Mouse (Mus musculus) heart, adult 9 months (tissue): Measurements from ENCODE around the gene Tmem19.

Experiments used
- DNase-seq, 2 experiments: peaks; one replicate each; pipeline ENCODE4 v3.0.0; 2022; ENCODE audit warnings: low spot score in 2 of 2

Tmem19 gene

DNA sequence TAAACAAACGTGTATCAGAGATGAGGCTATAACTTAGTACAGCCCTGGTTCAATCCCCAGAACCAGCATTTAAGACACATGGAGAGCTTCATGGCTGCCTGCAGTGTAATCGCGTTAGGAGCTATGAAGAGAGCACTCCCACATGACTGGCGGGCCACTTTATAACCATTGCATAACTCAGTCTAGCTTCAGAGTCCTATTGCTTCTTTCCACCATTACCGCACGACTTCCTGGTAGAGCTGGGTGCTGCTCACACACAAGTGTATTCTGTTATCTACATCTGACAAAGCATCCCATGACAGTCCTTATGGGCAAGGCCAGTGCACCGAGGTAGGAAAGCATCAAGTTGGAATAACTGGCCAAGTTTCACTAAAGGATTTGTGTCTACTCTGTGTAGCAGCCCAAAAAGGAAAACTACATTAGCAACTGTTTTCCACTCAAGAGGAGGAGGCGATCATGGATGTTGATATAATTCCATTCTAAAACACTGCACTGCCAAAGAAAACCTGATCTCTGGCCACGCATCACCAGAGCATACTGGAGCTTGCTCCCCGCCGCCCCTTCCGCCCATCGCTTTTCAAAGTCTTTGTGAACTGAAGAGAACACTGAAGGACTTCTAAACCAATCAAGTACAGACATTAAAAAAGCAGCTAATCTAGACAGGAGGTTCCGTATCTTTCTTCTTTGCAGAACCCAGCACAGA lies 50.9 kb downstream of the Tmem19 start:
- no peak for DNase-seq

GRCm38 (mm10) chr10:115309191-115309590 lies 53.1 kb downstream of the Tmem19 start:
- DNase-seq: no peak

GRCm38 (mm10) chr10:115307331-115307875 lies 54.9 kb downstream of the Tmem19 start:
- no peak for DNase-seq

GRCm38 (mm10) chr10:115298683-115299082 lies 63.6 kb downstream of the Tmem19 start:
- no peak for DNase-seq

GRCm38 (mm10) chr10:115297582-115297981 lies 64.7 kb downstream of the Tmem19 start:
- DNase-seq: no peak

DNA sequence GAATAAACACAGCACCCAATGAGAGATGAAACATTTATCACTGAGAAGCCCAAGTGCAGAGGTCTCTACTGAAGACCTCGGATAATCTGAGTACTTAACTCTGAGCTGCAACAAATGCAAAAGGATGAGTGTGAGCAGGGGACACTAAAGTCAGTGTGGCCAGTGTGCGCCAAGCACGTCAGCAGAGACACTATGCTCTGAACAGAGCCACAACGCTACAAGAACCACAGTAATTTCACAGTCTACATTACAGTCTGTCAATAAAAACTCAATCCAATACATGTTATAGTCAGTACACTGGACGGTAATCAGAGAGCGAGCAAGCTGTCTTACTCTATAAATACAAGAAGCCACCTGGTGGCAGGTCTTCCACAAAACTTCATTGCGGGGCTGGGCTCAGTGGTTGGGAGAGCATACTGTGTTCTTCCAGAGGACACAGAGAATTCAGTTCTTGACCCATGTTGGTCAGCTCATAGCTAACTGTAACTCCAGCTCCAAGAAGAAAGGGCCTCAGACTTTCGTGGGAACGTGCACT lies 65.8 kb downstream of the Tmem19 start:
- DNase-seq: no peak

GRCm38 (mm10) chr10:115295162-115295561 lies 67.1 kb downstream of the Tmem19 start:
- no peak for DNase-seq

- DNase-seq: no peak
Measured at GRCm38 (mm10) chr10:115294715-115295114, 67.6 kb downstream of the Tmem19 start.

GRCm38 (mm10) chr10:115293946-115294345 lies 68.4 kb downstream of the Tmem19 start:
- no peak for DNase-seq

DNA sequence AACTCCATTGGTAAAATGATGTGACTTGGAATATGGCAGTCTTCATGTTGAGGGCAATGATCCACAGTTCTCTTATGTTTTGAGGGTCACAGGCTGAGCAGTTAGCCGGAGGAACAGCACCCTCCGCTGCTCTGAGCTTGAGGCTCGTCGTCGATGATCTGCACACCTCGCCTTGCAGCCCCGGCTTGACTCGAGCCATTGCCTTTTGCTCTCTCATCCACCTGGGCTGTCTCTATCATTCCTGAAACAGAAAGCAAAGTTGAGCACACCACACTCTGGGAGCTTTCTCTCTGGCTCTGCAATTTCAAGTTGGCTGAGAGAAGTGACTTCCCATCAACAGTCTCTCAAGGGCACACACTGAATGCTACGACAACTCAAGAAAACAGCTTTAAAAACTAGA lies 71.6 kb downstream of the Tmem19 start:
- no peak for DNase-seq
